In genomic region chr5:17280951-17281350, GRCm38 (mm10) we compare ENCODE assay signal across 16 mouse cellular contexts.
"Had no signal": no experiment of that assay in that cellular context is flagged by ENCODE, and none has a peak within 500 bp of the region (broad histone marks: within the 10 kb centered on the region; RNA-seq: fewer than 3 reads in every experiment).

No protein-coding gene starts in this region.

- H3K4me2 ChIP-seq: neural tube, embryonic 13.5 days; neural tube, embryonic 15.5 days; stomach, embryonic 15.5 days had no signal

- H3K27me3 ChIP-seq: neural tube, embryonic 13.5 days; neural tube, embryonic 15.5 days; stomach, embryonic 15.5 days had no signal

- H3K9ac ChIP-seq: neural tube, embryonic 13.5 days; neural tube, embryonic 15.5 days; stomach, embryonic 15.5 days had no signal

- H3K9me3 ChIP-seq: neural tube, embryonic 13.5 days; neural tube, embryonic 15.5 days; stomach, embryonic 15.5 days had no signal

- H3K4me1 ChIP-seq: neural tube, embryonic 13.5 days; neural tube, embryonic 15.5 days; stomach, embryonic 15.5 days had no signal

- H3K36me3 ChIP-seq: neural tube, embryonic 13.5 days; neural tube, embryonic 15.5 days; stomach, embryonic 15.5 days had no signal

- H3K4me3 ChIP-seq: neural tube, embryonic 13.5 days; neural tube, embryonic 15.5 days; stomach, embryonic 15.5 days had no signal

- DNase-seq: retina, postnatal 1 day; right cerebral cortex, adult 18-20 months; right cerebral cortex, postnatal 14 days; right cerebral cortex, postnatal 25 days; right cerebral cortex, postnatal 4 days; spleen, adult 18-20 months; thymus, adult 18-20 months; thymus, adult 2 months; thymus, postnatal 14 days; thymus, postnatal 25 days; thymus, postnatal 36 days; thymus, postnatal 4 days had no signal

- H3K27ac ChIP-seq: neural tube, embryonic 13.5 days; neural tube, embryonic 15.5 days; stomach, embryonic 15.5 days; stomach, postnatal 0 days had no signal
